Mouse (Mus musculus) spleen, postnatal 10 days (tissue): Measurements from ENCODE around the gene Esrra.
A peak's percentile ranks its signal among the peaks of the same experiment; 100 is the strongest.

Experiments used
- DNase-seq, 2 experiments: peaks; one replicate each; pipeline ENCODE4 v3.0.0; 2021 to 2022; ENCODE audit warnings: low spot score in 2 of 2

Gene Esrra

DNA sequence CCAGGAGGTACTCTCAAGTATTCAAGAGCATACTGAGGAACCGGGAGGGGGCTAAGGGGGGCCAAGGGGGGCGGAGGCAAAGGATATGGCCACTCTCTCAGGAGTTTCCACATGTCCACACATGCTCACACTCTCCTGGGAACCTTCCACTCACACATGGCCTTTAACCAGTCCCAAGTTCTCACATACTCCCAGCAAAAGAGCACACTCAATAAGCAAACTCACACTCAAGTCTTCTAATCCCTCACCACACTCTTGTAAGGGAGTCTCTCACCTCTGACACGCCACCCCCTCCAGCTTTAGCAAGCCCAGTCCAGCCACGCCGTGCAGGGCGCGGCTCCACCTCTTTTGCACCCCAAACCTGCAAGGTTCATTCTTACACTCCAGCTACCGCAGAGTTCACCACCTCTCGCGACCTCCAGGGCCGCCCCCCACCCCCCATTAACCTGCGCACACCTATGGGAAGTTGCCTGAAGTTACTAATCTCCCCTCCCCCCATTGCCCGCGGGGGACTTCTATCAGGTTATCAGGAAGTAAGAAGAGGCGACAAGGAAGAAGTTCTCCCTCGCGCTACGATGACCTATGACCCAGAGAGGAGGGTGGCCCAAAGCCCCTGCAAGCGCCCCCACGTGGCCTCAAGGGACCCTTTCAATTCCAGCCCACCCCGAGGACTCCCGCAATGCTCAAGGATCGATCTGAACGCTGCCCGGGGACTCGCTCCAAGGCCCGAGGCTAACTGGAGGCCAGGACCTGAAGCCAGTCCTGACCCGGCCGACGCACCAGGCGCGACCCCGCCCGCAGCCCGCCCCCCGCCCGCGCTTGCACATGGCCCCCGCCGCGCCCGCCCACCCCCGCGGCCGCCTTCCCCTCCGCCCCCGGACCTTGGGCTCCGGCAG lies 624 bp downstream of the Esrra start:
- DNase-seq, result peak; percentile 56 to 63

GRCm38 (mm10) chr19:6919876-6920740 lies 1.5 kb downstream of the Esrra start:
- no peak for DNase-seq

DNA sequence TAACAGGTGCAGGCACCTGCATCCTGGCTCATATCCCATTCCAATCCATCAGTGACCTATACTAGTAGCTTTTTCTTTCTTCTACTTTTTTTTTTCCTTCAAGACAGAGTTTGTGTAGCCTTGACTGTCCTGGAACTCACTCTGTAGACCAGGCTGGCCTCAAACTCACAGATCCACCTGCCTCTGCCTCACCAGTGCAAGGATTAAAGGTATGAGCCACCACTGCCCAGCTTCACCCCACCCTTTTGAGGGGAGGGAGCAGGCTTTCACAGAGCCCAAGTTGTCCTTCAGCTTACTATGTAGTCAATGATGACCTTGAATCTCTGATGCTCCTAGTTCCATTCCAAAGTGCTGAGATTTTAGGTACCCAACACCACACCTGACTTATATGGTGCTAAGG lies 2.2 kb downstream of the Esrra start:
- DNase-seq, result no peak

- DNase-seq, result no peak
These were observed 3.3 kb downstream of the Esrra start for GRCm38 (mm10) chr19:6918321-6918720.

DNA sequence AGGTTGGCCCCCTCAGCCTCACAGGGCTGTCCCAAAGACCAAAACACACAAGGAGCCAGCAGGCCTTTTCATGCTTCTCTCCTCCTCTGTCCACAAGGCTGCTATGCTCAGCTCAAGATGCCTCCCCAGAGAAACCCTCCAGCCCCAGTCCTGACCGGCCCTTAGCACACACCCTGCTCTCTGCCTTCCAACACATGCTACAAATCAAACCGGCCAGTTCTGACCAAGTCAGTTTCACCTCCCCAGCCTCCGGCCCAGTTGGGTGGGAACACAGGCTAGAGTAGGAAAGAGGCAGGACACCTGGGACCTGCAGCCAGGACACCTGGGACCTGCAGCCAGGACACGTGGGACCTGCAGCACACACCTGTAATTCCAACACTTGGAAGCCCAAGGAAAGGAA lies 5.1 kb downstream of the Esrra start:
- DNase-seq, result no peak

- no peak for DNase-seq
These were observed 6.3 kb downstream of the Esrra start for GRCm38 (mm10) chr19:6915276-6915675.

- no peak for DNase-seq
These were observed 7.1 kb downstream of the Esrra start for GRCm38 (mm10) chr19:6914540-6914939.

- no peak for DNase-seq
These were observed 7.6 kb downstream of the Esrra start for GRCm38 (mm10) chr19:6913991-6914390.

DNA sequence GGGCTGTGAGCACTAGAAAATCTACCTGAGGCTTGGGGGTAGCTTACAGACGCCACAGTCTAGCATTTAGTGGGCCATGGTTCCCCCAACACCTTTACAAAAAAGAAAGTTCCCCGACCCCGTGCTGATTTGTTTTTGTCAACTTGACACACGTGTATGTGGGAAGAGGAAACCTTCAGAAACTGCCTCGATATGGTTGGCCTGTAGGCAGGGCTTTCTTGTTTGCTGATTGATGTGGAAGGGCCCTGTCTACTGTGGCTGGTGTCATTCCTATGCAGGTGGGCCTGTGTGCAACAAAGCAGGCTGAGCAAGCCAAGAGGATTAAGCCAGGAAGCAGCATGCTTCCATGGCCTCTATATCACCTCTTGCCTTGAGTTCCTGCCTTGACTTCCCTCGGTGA lies 8.6 kb downstream of the Esrra start:
- no peak for DNase-seq

DNA sequence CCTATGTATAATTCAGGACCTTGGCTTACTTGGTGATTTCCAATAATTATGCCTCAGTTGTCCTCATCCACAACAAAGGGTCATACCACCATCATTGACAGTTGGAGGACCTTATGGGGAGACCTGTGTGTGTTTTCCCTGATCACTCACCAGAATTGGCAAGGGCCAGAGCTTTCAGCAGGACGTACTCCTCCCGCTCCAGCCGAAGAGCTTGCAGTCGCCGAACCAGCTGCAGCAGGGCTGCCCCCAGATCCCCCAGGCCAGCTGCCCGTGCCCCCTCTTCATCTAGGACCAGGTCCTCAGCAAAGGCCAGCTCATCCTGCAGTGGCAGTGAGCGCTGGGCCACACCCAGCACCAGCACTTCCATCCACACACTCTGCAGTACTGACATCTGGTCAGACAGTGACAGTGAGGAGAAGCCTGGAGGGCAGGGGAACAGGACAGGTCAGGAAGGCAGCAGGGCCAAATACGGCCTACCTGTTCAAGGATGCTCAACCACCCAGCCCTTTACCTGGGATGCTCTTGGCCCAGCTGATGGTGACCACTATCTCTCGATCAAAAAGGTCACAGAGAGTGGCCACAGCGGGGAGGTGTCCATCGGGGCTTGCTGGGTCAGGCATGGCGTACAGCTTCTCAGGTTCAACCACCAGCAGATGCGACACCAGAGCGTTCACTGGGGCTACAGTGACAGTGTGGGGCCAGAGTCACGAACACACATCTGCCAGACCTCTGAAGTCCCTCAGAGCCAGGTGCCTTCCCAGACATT lies 9.2 kb downstream of the Esrra start:
- no peak for DNase-seq

DNA sequence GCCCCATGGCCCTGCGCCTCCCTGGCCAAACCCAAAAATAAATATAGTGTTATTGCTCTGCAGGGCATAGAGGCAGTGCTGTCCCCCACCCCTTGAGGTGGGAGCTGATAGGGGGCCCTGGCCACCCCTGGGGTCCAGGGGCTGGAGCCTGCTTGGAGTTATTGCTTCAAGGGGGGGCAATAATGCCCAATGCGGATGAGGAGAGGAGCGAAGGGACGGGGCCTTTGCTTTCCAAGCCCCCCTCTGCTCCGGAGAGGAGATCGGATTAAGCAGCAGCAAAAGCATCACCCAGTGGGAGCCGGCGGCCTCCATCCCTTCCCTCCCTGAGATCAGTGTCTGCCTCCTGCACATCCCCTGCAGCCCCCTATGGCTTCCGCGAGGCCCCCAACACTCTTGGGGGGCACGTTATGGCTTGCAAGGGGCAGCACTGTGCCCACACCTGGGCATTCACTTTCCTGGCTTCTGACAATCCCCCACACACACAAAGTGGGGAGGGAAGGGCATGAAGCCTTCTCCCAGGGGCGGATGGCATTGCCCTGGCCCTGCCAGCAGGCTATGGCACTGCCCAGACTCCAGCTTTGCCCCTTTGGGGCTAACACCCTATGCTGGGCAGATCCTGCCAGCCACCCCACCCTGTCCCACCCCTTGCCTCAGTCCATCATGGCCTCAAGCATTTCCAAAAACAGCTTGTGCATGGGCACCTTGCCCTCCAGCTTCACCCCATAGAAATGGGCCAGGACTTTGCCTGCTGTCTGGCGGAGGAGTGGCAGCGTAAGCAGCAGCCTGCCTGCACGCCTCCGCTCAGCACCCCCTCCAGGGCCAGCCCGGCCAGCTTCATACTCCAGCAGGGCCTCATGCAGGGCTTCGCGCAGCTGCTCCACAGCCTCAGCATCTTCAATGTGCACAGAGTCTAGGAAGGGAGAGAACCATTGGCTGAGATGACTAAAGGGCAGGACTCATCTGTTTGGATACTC lies 10.2 kb downstream of the Esrra start:
- DNase-seq, result no peak

- peak in 1 of 2 experiments; percentile 61 for DNase-seq
These were observed 11.3 kb downstream of the Esrra start for GRCm38 (mm10) chr19:6910306-6910705.

- DNase-seq, result peak; percentile 74 to 88
These were observed 11.9 kb downstream of the Esrra start, which contains the start of the genes Trmt112 and Prdx5 for GRCm38 (mm10) chr19:6909507-6910289. TSS of gene Trmt112 (plus strand) at chr19:6909698. TSS of gene Prdx5 (minus strand) at chr19:6910106.

- DNase-seq, result no peak
These were observed 12.6 kb downstream of the Esrra start for GRCm38 (mm10) chr19:6909021-6909420.

DNA sequence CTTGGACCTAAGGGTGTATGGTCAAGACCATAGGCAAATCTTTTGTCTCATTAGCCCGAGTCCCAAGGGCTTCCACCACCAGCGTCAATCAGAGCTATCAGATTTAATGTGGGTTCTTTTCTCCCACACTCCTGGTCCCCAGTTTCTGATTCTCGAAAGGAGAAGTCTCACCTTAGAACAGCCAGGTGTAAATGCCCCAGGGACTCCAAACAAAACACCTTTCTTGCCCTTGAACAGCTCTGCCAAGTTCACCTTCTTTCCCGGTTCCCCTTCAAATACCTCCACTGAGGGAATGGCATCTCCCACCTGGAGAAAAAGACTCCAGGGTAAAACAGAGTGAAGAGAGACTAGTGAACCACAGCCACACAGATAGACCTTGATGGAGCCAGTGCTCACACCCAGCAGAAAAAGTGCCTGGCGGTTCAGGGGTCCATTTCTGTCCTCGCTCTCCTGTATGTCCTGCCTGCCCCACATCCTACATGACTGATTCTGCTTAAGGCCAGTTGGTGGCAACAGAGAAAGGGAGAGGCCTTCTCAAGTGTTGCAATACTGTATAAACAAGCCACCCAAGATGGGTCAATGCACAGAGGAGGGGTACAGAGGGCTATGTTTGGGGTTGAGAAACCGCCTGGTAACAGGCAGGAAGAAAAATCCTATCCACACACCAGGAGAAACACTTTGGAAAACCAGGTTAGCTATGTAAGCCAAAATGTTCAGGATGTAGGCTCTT lies 13.6 kb downstream of the Esrra start:
- DNase-seq, result no peak

DNA sequence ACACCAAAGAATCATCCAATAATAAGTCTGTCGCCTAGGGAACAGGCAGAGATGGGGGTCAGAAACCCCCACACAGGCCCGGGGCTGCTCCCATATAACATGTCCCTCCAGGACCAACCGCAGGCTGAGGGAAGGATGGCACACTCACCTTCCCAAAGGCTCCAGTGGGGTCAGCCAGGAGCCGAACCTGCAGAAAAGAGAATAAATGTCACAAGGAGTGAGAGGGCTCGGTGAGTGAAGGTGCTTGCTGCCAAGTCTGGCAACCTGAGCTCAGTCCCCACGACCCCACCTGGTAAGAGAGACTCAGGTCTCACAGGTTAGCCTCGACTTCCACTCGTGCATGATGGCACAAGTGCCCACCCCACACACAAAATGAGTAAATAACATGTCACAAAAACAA lies 14.5 kb downstream of the Esrra start:
- DNase-seq, result no peak

DNA sequence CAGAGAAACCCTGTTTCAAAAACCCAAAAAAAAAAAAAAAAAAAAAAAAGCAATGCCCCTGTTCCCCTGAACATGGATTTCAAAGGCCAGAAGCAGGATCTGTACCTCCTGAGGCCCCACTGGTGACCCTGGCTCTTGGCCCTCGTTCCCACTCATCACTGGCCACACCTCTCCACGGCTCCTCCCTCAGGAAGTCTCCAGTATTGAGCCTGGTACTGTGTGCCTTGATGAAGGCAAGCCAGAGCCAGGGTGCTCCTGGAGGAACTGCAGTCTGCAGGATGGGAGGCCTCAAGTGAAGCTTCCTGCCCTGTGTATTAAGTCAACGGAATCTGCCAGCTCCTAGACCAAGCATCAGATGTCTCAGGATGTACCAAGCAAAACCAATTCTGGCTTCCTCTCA lies 15.4 kb downstream of the Esrra start:
- DNase-seq, result no peak

GRCm38 (mm10) chr19:6905498-6906159 lies 16.0 kb downstream of the Esrra start:
- DNase-seq, result no peak

DNA sequence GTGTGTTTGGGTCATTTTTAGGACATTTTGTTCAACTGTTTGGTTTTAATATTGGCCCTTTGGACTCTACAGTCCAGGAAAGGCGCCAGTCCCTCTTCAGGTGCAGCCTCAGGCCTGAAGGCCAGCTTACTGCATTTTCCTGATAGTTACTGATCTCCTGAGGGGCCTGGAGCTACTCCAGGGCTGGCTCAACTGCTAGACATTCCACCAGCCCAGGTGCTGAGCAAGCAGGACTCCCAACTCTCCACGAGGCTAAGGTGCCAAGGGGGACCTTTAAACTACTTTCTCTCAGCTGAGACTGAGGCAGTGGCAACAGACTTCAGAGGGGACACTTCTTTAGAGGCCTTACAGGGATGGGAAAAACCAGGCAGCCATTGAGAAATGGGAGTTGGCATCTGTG lies 16.8 kb downstream of the Esrra start:
- no peak for DNase-seq
